Mouse (Mus musculus): Measurements from ENCODE around the gene Lsamp.

DNA sequence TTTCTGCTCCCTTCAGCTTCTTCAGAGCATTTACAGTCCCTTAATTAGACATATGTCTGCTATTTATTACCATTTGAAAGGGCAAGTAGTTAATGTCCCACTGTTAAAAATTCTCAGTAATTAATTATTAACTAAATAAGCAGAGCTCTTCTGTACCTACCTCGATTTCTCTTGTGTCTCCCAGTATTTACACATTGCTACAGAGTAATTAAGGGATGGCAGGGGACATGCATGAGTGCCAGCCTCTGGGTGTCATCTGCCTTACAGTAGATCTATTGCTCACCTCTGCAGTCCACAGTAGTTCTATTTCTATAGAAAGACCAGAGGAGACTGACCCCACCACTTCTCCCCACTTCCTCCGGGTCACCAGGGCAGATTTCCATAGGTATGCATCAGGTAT, 1581.1 kb downstream of the Lsamp start:
- TF ChIP-seq CTCF (IDR thresholded peaks at IDR 0.05; ENCODE audit: low read depth, low read length): no peak
- no peak for TF ChIP-seq POLR2A (IDR thresholded peaks at IDR 0.05; ENCODE audit: extremely low read depth, insufficient read depth, low read length)
